Mouse (Mus musculus) layer of hippocampus, adult 9-10 months (tissue): ENCODE measurements at regions not wholly inside any gene's neighbourhood (a gene's known extent, or its start where the extent isn't known, plus 50 kb on each side); places are given as distances from the start of the nearest gene placed in this dataset.

Source experiments
- DNase-seq: peaks from one replicate; pipeline ENCODE4 v3.0.0; 2022; ENCODE audit warnings: low spot score

- DNase-seq = no peak
Measured at GRCm38 (mm10) chr9:25951144-25951543, 469.8 kb downstream of the Eepd1 start.

GRCm38 (mm10) chr9:25959082-25959481 lies 477.7 kb downstream of the Eepd1 start:
- DNase-seq = peak; percentile 56

- DNase-seq = no peak
Measured at GRCm38 (mm10) chr9:25985450-25985849, 504.1 kb downstream of the Eepd1 start.

- no peak for DNase-seq
Measured at GRCm38 (mm10) chr9:25985920-25986319, 504.6 kb downstream of the Eepd1 start.

- DNase-seq = no peak
Measured at GRCm38 (mm10) chr9:26001821-26002220, 520.5 kb downstream of the Eepd1 start.
